Mouse (Mus musculus) bone marrow macrophage, adult 2 months (primary cell): Measurements from ENCODE around the gene Ankmy2.

Experiments used
- CTCF ChIP-seq: IDR thresholded peaks from 2 replicates; pipeline ENCODE4 v1.5.1; 2012; ENCODE audit warnings: low read depth, mild to moderate bottlenecking, low read length, moderate library complexity
- POLR2A ChIP-seq: IDR thresholded peaks from 2 replicates; pipeline ENCODE4 v1.6.1; 2012; ENCODE audit warnings: mild to moderate bottlenecking, low read depth, low read length, borderline replicate concordance

- no peak for TF ChIP-seq CTCF
- TF ChIP-seq POLR2A, result no peak
Measured at GRCm38 (mm10) chr12:36111110-36111509, 45.8 kb upstream of the Ankmy2 start.
